Mouse (Mus musculus): ENCODE data around the gene Arl13a. TPM values are rescaled to one million over a fixed set of nuclear protein-coding genes. Genes with fewer than 3 reads are reported as not detected.
"Not testable (repeated sequence)": the region's sequence is repeated elsewhere in the genome, so short reads cannot be mapped to it uniquely, and the experiment has no call there.

Arl13a gene
- 0.09 TPM in 1 of 2 replicates, not detected in the other for polyA plus RNA-seq (2015; fragmentation: Nextera tagmentation; extraction: Ambion mirVana)

DNA sequence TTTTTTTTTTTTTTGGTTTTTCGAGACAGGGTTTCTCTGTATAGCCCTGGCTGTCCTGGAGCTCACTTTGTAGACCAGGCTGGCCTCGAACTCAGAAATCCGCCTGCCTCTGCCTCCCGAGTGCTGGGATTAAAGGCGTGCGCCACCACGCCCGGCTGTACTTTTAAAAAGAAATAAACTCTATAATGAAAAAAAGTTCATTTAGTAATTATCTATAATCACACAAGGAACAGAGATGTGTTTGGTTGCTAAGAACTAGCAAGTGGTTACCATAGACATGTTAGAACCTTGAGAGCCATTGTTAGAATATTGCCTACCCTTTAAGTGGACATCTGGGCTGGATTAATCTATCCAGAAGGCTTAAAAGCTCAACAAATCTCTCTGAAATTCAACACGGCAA is at the start of gene Arl13a:
Gene Arl13a (plus strand): TSS at position 301 of the 400 bp plus-strand sequence.
- not testable (repeated sequence) for H3K36me3 ChIP-seq (ENCODE audit: insufficient read depth, low read length)
- 93% methylated on average over 7 of the region's 9 CpGs for WGBS

DNA sequence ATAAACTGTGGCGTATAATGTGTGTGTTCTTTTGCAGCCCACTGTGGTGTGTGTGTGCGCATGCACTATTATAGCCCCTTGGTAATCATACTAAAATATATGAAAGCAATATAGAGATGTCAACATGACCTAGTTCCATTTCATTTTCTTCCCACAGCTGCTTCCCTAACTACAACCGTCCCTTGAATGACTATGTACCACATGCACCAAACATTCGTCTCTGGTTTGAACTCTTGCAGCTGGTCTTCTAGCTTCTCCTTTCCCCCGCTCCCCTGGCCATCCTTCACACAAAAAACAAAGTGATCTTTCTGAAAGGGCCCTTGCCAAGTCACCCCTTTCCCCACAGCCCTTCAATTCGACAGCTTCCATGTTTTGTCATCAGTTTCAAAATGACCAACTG is 47.3 kb upstream of the Arl13a start:
- Histone ChIP-seq H3K36me3 (ENCODE audit: insufficient read depth, low read length) (no peaks in the 10 kb centered on the region), H3K4me2 (replicated peaks; ENCODE audit: low read depth, low read length) (no peak overlapping the region), H3K9ac (replicated peaks; ENCODE audit: low read length) (no peak overlapping the region), H3K9me3 (ENCODE audit: low read length) (no peaks in the 10 kb centered on the region), H3K4me3 (ENCODE audit: low read length) (no peak overlapping the region), H3K4me1 (ENCODE audit: insufficient read depth, low read length) (no peaks in the 10 kb centered on the region), H3K27ac (ENCODE audit: low read length) (no peak overlapping the region), H3K27me3 (ENCODE audit: insufficient read depth, low read length) (peaks cover 18% of the 10 kb centered on the region; the same call in 1 of the 2 replicates)
- ATAC-seq (ENCODE audit: low FRiP score, low TSS enrichment): no peak
- WGBS: 82% methylated on average over 6 of the region's 6 CpGs

More for the DNA sequence above, at the start of gene Arl13a:
- H3K4me3 ChIP-seq (ENCODE audit: low read length); ATAC-seq (ENCODE audit: low FRiP score, low TSS enrichment); H3K9me3 ChIP-seq (ENCODE audit: low read length); H3K27ac ChIP-seq (ENCODE audit: low read length); H3K4me1 ChIP-seq (ENCODE audit: insufficient read depth, low read length); H3K9ac ChIP-seq (replicated peaks; ENCODE audit: low read length); H3K27me3 ChIP-seq (ENCODE audit: insufficient read depth, low read length); H3K4me2 ChIP-seq (replicated peaks; ENCODE audit: low read depth, low read length): not testable (repeated sequence)

GRCm38 (mm10) chrX:134141551-134141950 is 45.8 kb upstream of the Arl13a start:
- Histone ChIP-seq H3K4me2 (replicated peaks; ENCODE audit: low read depth, low read length) (no peak overlapping the region), H3K9ac (replicated peaks; ENCODE audit: low read length) (no peak overlapping the region), H3K36me3 (ENCODE audit: insufficient read depth, low read length) (no peaks in the 10 kb centered on the region), H3K27ac (ENCODE audit: low read length) (no peak overlapping the region), H3K4me1 (ENCODE audit: insufficient read depth, low read length) (no peaks in the 10 kb centered on the region), H3K4me3 (ENCODE audit: low read length) (no peak overlapping the region), H3K9me3 (ENCODE audit: low read length) (no peaks in the 10 kb centered on the region), H3K27me3 (ENCODE audit: insufficient read depth, low read length) (peaks cover 18% of the 10 kb centered on the region; the same call in 1 of the 2 replicates)
- no peak for ATAC-seq (ENCODE audit: low FRiP score, low TSS enrichment)
- 96% methylated on average over 1 of the region's 1 CpGs for WGBS

GRCm38 (mm10) chrX:134141986-134142385 is 45.3 kb upstream of the Arl13a start:
- Histone ChIP-seq H3K27me3 (ENCODE audit: insufficient read depth, low read length) (peaks cover 18% of the 10 kb centered on the region; the same call in 1 of the 2 replicates), H3K36me3 (ENCODE audit: insufficient read depth, low read length) (no peaks in the 10 kb centered on the region), H3K4me2 (replicated peaks; ENCODE audit: low read depth, low read length) (no peak overlapping the region), H3K9ac (replicated peaks; ENCODE audit: low read length) (no peak overlapping the region), H3K4me1 (ENCODE audit: insufficient read depth, low read length) (no peaks in the 10 kb centered on the region), H3K4me3 (ENCODE audit: low read length) (no peak overlapping the region), H3K27ac (ENCODE audit: low read length) (no peak overlapping the region), H3K9me3 (ENCODE audit: low read length) (no peaks in the 10 kb centered on the region)
- no peak for ATAC-seq (ENCODE audit: low FRiP score, low TSS enrichment)
- 84% methylated on average over 4 of the region's 4 CpGs for WGBS

- Histone ChIP-seq H3K27me3 (ENCODE audit: insufficient read depth, low read length) (peaks cover 20% of the 10 kb centered on the region), H3K4me1 (ENCODE audit: insufficient read depth, low read length) (0 out of 2 replicates have a peak, but pooled peaks cover 5% of the 10 kb centered on the region), H3K4me2 (replicated peaks; ENCODE audit: low read depth, low read length) (no peak overlapping the region), H3K4me3 (ENCODE audit: low read length) (no peak overlapping the region), H3K36me3 (ENCODE audit: insufficient read depth, low read length) (no peaks in the 10 kb centered on the region), H3K27ac (ENCODE audit: low read length) (no peak overlapping the region), H3K9me3 (ENCODE audit: low read length) (no peaks in the 10 kb centered on the region), H3K9ac (replicated peaks; ENCODE audit: low read length) (no peak overlapping the region)
- no peak for ATAC-seq (ENCODE audit: low FRiP score, low TSS enrichment)
- 44% methylated on average over 7 of the region's 7 CpGs for WGBS
These were observed 29.1 kb upstream of the Arl13a start for GRCm38 (mm10) chrX:134158151-134158550.

DNA sequence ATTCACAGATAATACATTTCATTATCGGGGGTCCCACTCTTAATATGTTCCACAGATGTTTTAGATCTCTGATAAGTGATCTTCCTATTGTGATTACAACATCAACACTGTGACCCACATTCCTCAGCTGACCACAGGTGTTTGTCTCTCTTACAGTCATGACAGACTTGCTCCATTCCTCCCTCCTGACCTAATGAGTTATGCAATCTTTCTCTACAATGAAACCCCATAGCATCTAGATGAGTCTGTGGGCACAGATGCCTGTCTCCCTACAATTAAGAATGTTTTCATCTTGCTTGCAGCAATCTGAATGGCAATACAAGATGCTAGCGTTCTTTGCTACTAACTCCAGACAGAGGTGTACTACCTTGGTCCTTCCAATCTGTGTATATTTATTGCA is 26.9 kb upstream of the Arl13a start:
- H3K27ac ChIP-seq (ENCODE audit: low read length): no peak overlapping the region
- H3K4me3 ChIP-seq (ENCODE audit: low read length): no peak overlapping the region
- peaks cover 25% of the 10 kb centered on the region for H3K27me3 ChIP-seq (ENCODE audit: insufficient read depth, low read length)
- no peak overlapping the region for H3K9ac ChIP-seq (replicated peaks; ENCODE audit: low read length)
- no peaks in the 10 kb centered on the region for H3K36me3 ChIP-seq (ENCODE audit: insufficient read depth, low read length)
- H3K4me1 ChIP-seq (ENCODE audit: insufficient read depth, low read length): 0 out of 2 replicates have a peak, but pooled peaks cover 5% of the 10 kb centered on the region
- no peaks in the 10 kb centered on the region for H3K9me3 ChIP-seq (ENCODE audit: low read length)
- no peak for ATAC-seq (ENCODE audit: low FRiP score, low TSS enrichment)
- H3K4me2 ChIP-seq (replicated peaks; ENCODE audit: low read depth, low read length): no peak overlapping the region
- 81% methylated on average over 2 of the region's 2 CpGs for WGBS

GRCm38 (mm10) chrX:134162043-134162720 is 25.1 kb upstream of the Arl13a start, which contains the start of gene Xkrx:
Xkrx (minus strand) TSS chrX:134162076.
- 32% methylated on average over 16 of the region's 16 CpGs for WGBS
- Histone ChIP-seq H3K9ac (replicated peaks; ENCODE audit: low read length) (no peak within 1 kb of the TSS), H3K36me3 (ENCODE audit: insufficient read depth, low read length) (no peaks in the 10 kb centered on the region), H3K9me3 (ENCODE audit: low read length) (no peaks in the 10 kb centered on the region), H3K27me3 (ENCODE audit: insufficient read depth, low read length) (peaks cover 25% of the 10 kb centered on the region), H3K4me1 (ENCODE audit: insufficient read depth, low read length) (0 out of 2 replicates have a peak, but pooled peaks cover 5% of the 10 kb centered on the region), H3K4me3 (ENCODE audit: low read length) (peak within 1 kb of the TSS; percentile 25), H3K4me2 (replicated peaks; ENCODE audit: low read depth, low read length) (peak within 1 kb of the TSS; percentile 51), H3K27ac (ENCODE audit: low read length) (no peak within 1 kb of the TSS)
- ATAC-seq (ENCODE audit: low FRiP score, low TSS enrichment): peak; percentile 57; the same call in 1 of the 2 replicates

DNA sequence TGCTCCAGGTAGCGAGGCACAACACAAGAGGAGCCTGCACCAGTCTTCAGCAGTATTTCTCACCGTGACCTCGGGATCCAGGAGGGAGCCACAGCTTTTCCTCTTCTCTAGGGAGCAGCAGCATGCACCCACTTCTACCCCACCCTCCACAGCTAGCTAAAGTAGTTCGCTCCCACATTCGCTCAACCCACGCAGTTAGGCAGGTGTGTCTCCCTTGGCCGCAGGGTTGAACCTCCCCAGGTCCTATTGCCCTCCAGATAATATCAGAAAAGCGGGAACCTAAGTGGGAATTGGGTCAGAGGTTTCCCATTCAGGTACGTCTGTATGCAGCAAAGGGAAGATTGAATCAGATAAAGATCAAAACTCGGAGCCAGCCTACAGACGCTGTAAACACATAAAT is 24.5 kb upstream of the Arl13a start:
- ATAC-seq (ENCODE audit: low FRiP score, low TSS enrichment): no peak
- Histone ChIP-seq H3K27ac (ENCODE audit: low read length) (no peak overlapping the region), H3K4me1 (ENCODE audit: insufficient read depth, low read length) (0 out of 2 replicates have a peak, but pooled peaks cover 5% of the 10 kb centered on the region), H3K9ac (replicated peaks; ENCODE audit: low read length) (no peak overlapping the region), H3K27me3 (ENCODE audit: insufficient read depth, low read length) (peaks cover 25% of the 10 kb centered on the region), H3K4me3 (ENCODE audit: low read length) (peak overlapping the region; percentile 25), H3K9me3 (ENCODE audit: low read length) (no peaks in the 10 kb centered on the region), H3K36me3 (ENCODE audit: insufficient read depth, low read length) (no peaks in the 10 kb centered on the region), H3K4me2 (replicated peaks; ENCODE audit: low read depth, low read length) (peak overlapping the region; percentile 51)
- WGBS: 26% methylated on average over 11 of the region's 11 CpGs

DNA sequence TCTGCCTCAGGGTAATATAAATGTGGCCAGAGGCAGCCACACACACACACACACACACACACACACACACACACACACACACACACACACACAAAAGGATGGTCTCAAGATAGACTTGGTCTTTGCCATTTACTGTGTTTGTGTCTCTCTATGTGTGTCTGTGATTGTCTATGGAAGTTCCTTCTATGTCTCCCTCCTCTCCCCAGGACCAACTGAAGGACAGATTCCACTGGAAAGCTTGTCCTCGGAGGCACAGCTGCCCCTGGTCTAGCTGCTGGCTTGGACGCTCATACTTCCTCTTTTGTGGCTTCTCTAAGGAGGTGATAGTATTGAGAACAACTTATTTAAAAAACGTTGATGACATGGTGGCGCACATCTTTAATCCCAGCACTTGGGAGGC is 23.8 kb upstream of the Arl13a start:
- Histone ChIP-seq H3K4me1 (ENCODE audit: insufficient read depth, low read length) (0 out of 2 replicates have a peak, but pooled peaks cover 5% of the 10 kb centered on the region), H3K9me3 (ENCODE audit: low read length) (no peaks in the 10 kb centered on the region), H3K4me2 (replicated peaks; ENCODE audit: low read depth, low read length) (no peak overlapping the region), H3K9ac (replicated peaks; ENCODE audit: low read length) (no peak overlapping the region), H3K36me3 (ENCODE audit: insufficient read depth, low read length) (no peaks in the 10 kb centered on the region), H3K27ac (ENCODE audit: low read length) (no peak overlapping the region), H3K4me3 (ENCODE audit: low read length) (no peak overlapping the region), H3K27me3 (ENCODE audit: insufficient read depth, low read length) (peaks cover 25% of the 10 kb centered on the region)
- no peak for ATAC-seq (ENCODE audit: low FRiP score, low TSS enrichment)
- WGBS: 51% methylated on average over 4 of the region's 4 CpGs

- no peak overlapping the region for H3K27ac ChIP-seq (ENCODE audit: low read length)
- ATAC-seq (ENCODE audit: low FRiP score, low TSS enrichment): no peak
These were observed 16.7 kb upstream of the Arl13a start for GRCm38 (mm10) chrX:134170584-134170983.

More at GRCm38 (mm10) chrX:134170584-134170983, 16.7 kb upstream of the Arl13a start:
- Histone ChIP-seq H3K27me3 (ENCODE audit: insufficient read depth, low read length) (peaks cover 3% of the 10 kb centered on the region; the same call in 1 of the 2 replicates), H3K4me3 (ENCODE audit: low read length) (no peak overlapping the region), H3K36me3 (ENCODE audit: insufficient read depth, low read length) (no peaks in the 10 kb centered on the region), H3K4me2 (replicated peaks; ENCODE audit: low read depth, low read length) (no peak overlapping the region), H3K9ac (replicated peaks; ENCODE audit: low read length) (no peak overlapping the region), H3K9me3 (ENCODE audit: low read length) (no peaks in the 10 kb centered on the region), H3K4me1 (ENCODE audit: insufficient read depth, low read length) (no peaks in the 10 kb centered on the region)
- WGBS: 95% methylated on average over 1 of the region's 1 CpGs
